Mouse (Mus musculus) spleen, postnatal 10 days (tissue): ENCODE results near the gene Vmn2r63.
"Not testable (repeated sequence)": the region's sequence is repeated elsewhere in the genome, so short reads cannot be mapped to it uniquely, and the experiment has no call there.

Source experiments
- DNase-seq, 2 experiments: peaks; one replicate each; pipeline ENCODE4 v3.0.0; 2021 to 2022; ENCODE audit warnings: low spot score in 2 of 2

Vmn2r63 gene

GRCm38 (mm10) chr7:42933722-42934121 is at the start of gene Vmn2r63:
Gene Vmn2r63 (minus strand): TSS chr7:42933822.
- DNase-seq: not testable (repeated sequence)

DNA sequence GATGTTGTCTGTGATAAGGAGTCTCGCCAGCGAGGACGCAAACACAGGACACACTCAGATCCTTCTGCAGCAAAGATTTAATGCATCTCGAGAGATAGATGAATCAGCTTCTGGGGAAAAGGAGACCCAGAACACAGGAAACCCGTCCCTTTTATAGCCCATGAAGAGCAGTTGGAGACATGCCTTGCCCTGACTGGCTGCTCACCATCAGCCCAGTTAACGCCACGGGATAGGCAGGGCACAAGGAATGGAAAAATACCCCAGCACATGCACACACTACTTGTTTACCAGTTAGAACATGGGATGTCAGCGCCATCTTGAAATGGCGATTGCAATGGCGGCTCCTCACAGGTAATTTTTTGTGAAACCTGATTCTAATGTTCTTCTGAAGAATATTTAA is 47.1 kb upstream of the Vmn2r63 start:
- DNase-seq: no peak

DNA sequence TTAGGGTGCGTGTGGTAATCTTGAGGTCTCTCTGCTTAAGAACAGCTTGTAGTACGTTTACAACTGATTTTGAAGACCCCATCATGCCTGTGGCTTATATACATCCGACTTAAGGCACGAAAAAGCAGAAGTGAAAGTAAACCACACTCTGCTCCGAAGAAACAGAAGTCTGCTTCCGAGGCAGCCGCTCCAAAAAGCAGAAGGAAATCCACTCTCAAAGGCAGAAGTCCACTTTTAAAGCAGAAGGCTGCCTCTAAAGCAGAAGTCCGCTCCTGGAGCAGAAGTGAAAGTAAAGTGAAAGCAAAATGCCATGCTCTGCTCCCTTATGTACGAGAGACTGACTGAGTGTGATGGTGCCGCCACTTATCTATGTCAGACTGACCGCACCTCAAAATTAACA is 46.5 kb upstream of the Vmn2r63 start:
- DNase-seq: peak in 1 of 2 experiments; percentile 15

- DNase-seq: no peak
Measured at GRCm38 (mm10) chr7:42965246-42965645, 31.6 kb upstream of the Vmn2r63 start.

GRCm38 (mm10) chr7:42898067-42898466 is 35.6 kb downstream of the Vmn2r63 start:
- not testable (repeated sequence) for DNase-seq

- DNase-seq: no peak
Measured at GRCm38 (mm10) chr7:42878090-42878489, 55.5 kb downstream of the Vmn2r63 start.

- DNase-seq: not testable (repeated sequence)
Measured at GRCm38 (mm10) chr7:42866801-42867458, 66.7 kb downstream of the Vmn2r63 start, which contains the start of gene Gm2381. Gene Gm2381 (minus strand): TSS chr7:42867234.
